In the genomic region with DNA sequence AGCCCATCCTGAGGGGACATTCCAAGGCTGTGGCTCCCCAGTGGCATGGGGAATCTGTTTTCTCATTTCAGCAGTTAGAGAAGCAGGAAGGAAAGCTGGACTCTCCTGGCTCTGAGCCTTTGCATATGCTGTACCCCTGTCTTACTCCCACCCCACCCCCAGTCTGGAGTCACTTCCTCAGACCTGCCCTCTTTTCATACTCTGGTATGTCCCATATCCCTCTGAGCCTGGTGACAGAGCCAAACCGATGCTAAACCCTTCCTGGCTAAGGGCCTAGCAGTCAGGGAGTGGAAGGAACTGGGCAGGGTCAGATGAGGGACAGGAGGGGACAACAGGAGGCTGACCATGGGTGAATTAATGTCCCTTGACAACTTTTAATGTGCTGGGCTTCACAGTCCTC, we compare ENCODE assay signal across 8 mouse cellular contexts.
DNase-seq lines count a peak whose midpoint lies in the region; ATAC-seq and TF ChIP-seq lines count a peak whose summit lies in the region.
"Had no signal": no experiment of that assay in that cellular context is flagged by ENCODE, and none has a peak within 500 bp of the region (broad histone marks: within the 10 kb centered on the region; RNA-seq: fewer than 3 reads in every experiment).

No protein-coding gene starts in this region.

- H3K9me3 ChIP-seq in midbrain, embryonic 11.5 days (ENCODE audit: control insufficient read depth, low read length): no peaks in the 10 kb centered on the region
- no peaks in the 10 kb centered on the region for H3K9me3 ChIP-seq in midbrain, embryonic 15.5 days
- H3K9me3 ChIP-seq in heart, postnatal 0 days (replicated peaks; ENCODE audit: control insufficient read depth, low read length): 0 out of 2 replicates have a peak, but pooled peaks cover 7% of the 10 kb centered on the region
- H3K9me3 ChIP-seq in kidney, embryonic 16.5 days (ENCODE audit: low read length): no peaks in the 10 kb centered on the region
- H3K9me3 ChIP-seq in stomach, embryonic 15.5 days: no peaks in the 10 kb centered on the region

- peak; percentile 81 for TF ChIP-seq EP300 in heart, postnatal 0 days (IDR thresholded peaks at IDR 0.05; ENCODE audit: low read depth)

- no peaks in the 10 kb centered on the region for H3K36me3 ChIP-seq in midbrain, embryonic 11.5 days (ENCODE audit: control insufficient read depth, insufficient read depth, low read length)
- no peaks in the 10 kb centered on the region for H3K36me3 ChIP-seq in midbrain, embryonic 15.5 days (replicated peaks)
- no peaks in the 10 kb centered on the region for H3K36me3 ChIP-seq in heart, postnatal 0 days (replicated peaks; ENCODE audit: control insufficient read depth, insufficient read depth, low read length)
- H3K36me3 ChIP-seq in kidney, embryonic 16.5 days (ENCODE audit: insufficient read depth, low read length): no peaks in the 10 kb centered on the region
- H3K36me3 ChIP-seq in stomach, embryonic 15.5 days: no peaks in the 10 kb centered on the region

- H3K9ac ChIP-seq in midbrain, embryonic 11.5 days (ENCODE audit: low read length): no peak overlapping the region
- no peak overlapping the region for H3K9ac ChIP-seq in midbrain, embryonic 15.5 days
- no peak overlapping the region for H3K9ac ChIP-seq in heart, postnatal 0 days (replicated peaks; ENCODE audit: low read depth, low read length)
- H3K9ac ChIP-seq in kidney, embryonic 16.5 days (replicated peaks; ENCODE audit: low read length): no peak overlapping the region
- no peak overlapping the region for H3K9ac ChIP-seq in stomach, embryonic 15.5 days

- no peaks in the 10 kb centered on the region for H3K4me1 ChIP-seq in midbrain, embryonic 11.5 days (ENCODE audit: control insufficient read depth, insufficient read depth, low read length)
- no peaks in the 10 kb centered on the region for H3K4me1 ChIP-seq in midbrain, embryonic 15.5 days
- 0 out of 2 replicates have a peak, but pooled peaks cover 6% of the 10 kb centered on the region for H3K4me1 ChIP-seq in heart, postnatal 0 days (ENCODE audit: control insufficient read depth, insufficient read depth)
- peaks cover 17% of the 10 kb centered on the region for H3K4me1 ChIP-seq in kidney, embryonic 16.5 days (ENCODE audit: insufficient read depth, low read length)
- H3K4me1 ChIP-seq in stomach, embryonic 15.5 days: no peaks in the 10 kb centered on the region

- no peak overlapping the region for H3K4me2 ChIP-seq in midbrain, embryonic 11.5 days
- H3K4me2 ChIP-seq in midbrain, embryonic 15.5 days: no peak overlapping the region
- H3K4me2 ChIP-seq in heart, postnatal 0 days (ENCODE audit: low read depth, low read length): no peak overlapping the region
- no peak overlapping the region for H3K4me2 ChIP-seq in kidney, embryonic 16.5 days (replicated peaks; ENCODE audit: low read depth, low read length)
- H3K4me2 ChIP-seq in stomach, embryonic 15.5 days: no peak overlapping the region

- TF ChIP-seq CTCF in heart, postnatal 0 days (IDR thresholded peaks at IDR 0.05; ENCODE audit: low read depth): no peak

- WGBS in midbrain, embryonic 11.5 days: 55% methylated on average over 1 of the region's 1 CpGs
- WGBS in midbrain, embryonic 15.5 days: 52% methylated on average over 1 of the region's 1 CpGs
- 5% methylated on average over 1 of the region's 1 CpGs for WGBS in heart, postnatal 0 days
- WGBS in kidney, embryonic 16.5 days: 5% methylated on average over 1 of the region's 1 CpGs
- 21% methylated on average over 1 of the region's 1 CpGs for WGBS in stomach, embryonic 15.5 days

- DNase-seq in midbrain, embryonic 11.5 days (ENCODE audit: low spot score, missing footprints): peak; percentile 59
- DNase-seq in heart, postnatal 0 days (ENCODE audit: low spot score): peak; percentile 58
- no peak for DNase-seq in thymus, postnatal 0 days (ENCODE audit: low spot score)

- no peak for ATAC-seq in midbrain, embryonic 11.5 days (ENCODE audit: low FRiP score)
- no peak for ATAC-seq in midbrain, embryonic 15.5 days (replicated peaks)
- peak; percentile 85 for ATAC-seq in heart, postnatal 0 days (ENCODE audit: insufficient read depth, low read depth)
- peak; percentile 83 for ATAC-seq in kidney, embryonic 16.5 days (ENCODE audit: low FRiP score, low TSS enrichment)
- peak; percentile 37; the same call in 1 of the 2 replicates for ATAC-seq in stomach, embryonic 15.5 days (ENCODE audit: insufficient read depth, low FRiP score, low read depth)
- ATAC-seq in CD4-positive, CD25-positive, alpha-beta regulatory T cell, adult 4 months: no peak

- H3K4me3 ChIP-seq in midbrain, embryonic 11.5 days (ENCODE audit: low read depth, low read length): no peak overlapping the region
- H3K4me3 ChIP-seq in midbrain, embryonic 15.5 days: no peak overlapping the region
- no peak overlapping the region for H3K4me3 ChIP-seq in heart, postnatal 0 days (ENCODE audit: low read depth, low read length)
- no peak overlapping the region for H3K4me3 ChIP-seq in kidney, embryonic 16.5 days (ENCODE audit: low read length)
- no peak overlapping the region for H3K4me3 ChIP-seq in stomach, embryonic 15.5 days (replicated peaks)

- H3K27me3 ChIP-seq in midbrain, embryonic 11.5 days (ENCODE audit: control insufficient read depth, insufficient read depth, low read length): no peaks in the 10 kb centered on the region
- no peaks in the 10 kb centered on the region for H3K27me3 ChIP-seq in midbrain, embryonic 15.5 days (replicated peaks)
- H3K27me3 ChIP-seq in heart, postnatal 0 days (ENCODE audit: control insufficient read depth, insufficient read depth, low read length): no peaks in the 10 kb centered on the region
- no peaks in the 10 kb centered on the region for H3K27me3 ChIP-seq in kidney, embryonic 16.5 days (ENCODE audit: insufficient read depth, low read length)
- no peaks in the 10 kb centered on the region for H3K27me3 ChIP-seq in stomach, embryonic 15.5 days (replicated peaks)

- no peak overlapping the region for H3K27ac ChIP-seq in midbrain, embryonic 11.5 days (ENCODE audit: low read depth, low read length)
- no peak overlapping the region for H3K27ac ChIP-seq in midbrain, embryonic 15.5 days
- peak overlapping the region; percentile 63 for H3K27ac ChIP-seq in heart, postnatal 0 days (ENCODE audit: low read depth)
- H3K27ac ChIP-seq in kidney, embryonic 16.5 days (ENCODE audit: low read length): peak overlapping the region; percentile 30; the same call in 1 of the 2 replicates
- 0 out of 2 replicates have a peak overlapping the region, but pooled peaks have one; percentile 6 for H3K27ac ChIP-seq in stomach, embryonic 15.5 days
- H3K27ac ChIP-seq: macrophage had no signal

Comparison
In these comparisons a context has a peak if more than half of its experiments do, and no peak if none do; other contexts are left out.
1. ATAC-seq: peak in heart, postnatal 0 days (single experiment), kidney, embryonic 16.5 days (single experiment) and stomach, embryonic 15.5 days (single experiment); none in midbrain, embryonic 11.5 days (single experiment), midbrain, embryonic 15.5 days (single experiment) and CD4-positive, CD25-positive, alpha-beta regulatory T cell, adult 4 months (single experiment).
2. H3K27ac ChIP-seq: peak in heart, postnatal 0 days (single experiment), kidney, embryonic 16.5 days (single experiment) and stomach, embryonic 15.5 days (single experiment); none in midbrain, embryonic 11.5 days (single experiment) and midbrain, embryonic 15.5 days (single experiment).